Mouse (Mus musculus) liver, embryonic 14.5 days (tissue): ENCODE data around the gene Slc8a3. TPM values are rescaled to one million over a fixed set of nuclear protein-coding genes. Genes with fewer than 3 reads are reported as not detected.
A peak's percentile ranks its signal among the peaks of the same experiment; 100 is the strongest.

Experiments
- ATAC-seq: fragments of 200-750 bp; cut with Nextera tagmentation; 2 replicates; pipeline ENCODE4 v1.8.0; 2017; ENCODE audit warnings: moderate number of reproducible peaks, mild to moderate bottlenecking, moderate library complexity; ENCODE audit not compliant: insufficient read depth
- DNase-seq, 3 experiments: peaks; one replicate each; pipeline ENCODE4 v3.0.0-alpha.2; 2012 to 2013; ENCODE audit warnings: low read depth in 3 of 3, low spot score in 3 of 3
- H3K27ac ChIP-seq: fragments of 300-500 bp; sonication (generic); 2 replicates; pipeline ENCODE4 v1.5.1; 2014; ENCODE audit warnings: moderate library complexity, mild to moderate bottlenecking, control low read depth, inconsistent platforms
- H3K27me3 ChIP-seq: fragments of 300-500 bp; sonication (generic); 2 replicates; pipeline ENCODE4 v1.6.1; 2014; ENCODE audit warnings: mild to moderate bottlenecking, low read length, moderate library complexity; ENCODE audit not compliant: control insufficient read depth, insufficient read depth
- H3K36me3 ChIP-seq: fragments of 300-500 bp; sonication (generic); replicated peaks from 2 replicates; pipeline ENCODE4 v1.6.1; 2014; ENCODE audit warnings: low read depth; ENCODE audit not compliant: control insufficient read depth, insufficient read depth
- H3K4me1 ChIP-seq, 2 experiments: fragments of 200-500 bp in 1 of 2; fragments of 300-500 bp in 1 of 2; sonication (generic) in 1 of 2; replicated peaks; 2 replicates each; pipeline ENCODE4 v1.6.1; 2012 to 2014; ENCODE audit warnings: antibody characterized with exemption in 1 of 2, inconsistent platforms in 1 of 2, low read length in 1 of 2; ENCODE audit not compliant: control insufficient read depth in 2 of 2, insufficient read depth in 2 of 2
- H3K4me2 ChIP-seq: fragments of 300-500 bp; sonication (generic); 2 replicates; pipeline ENCODE4 v1.6.1; 2014; ENCODE audit warnings: low read depth, mild to moderate bottlenecking, control low read depth, moderate library complexity
- H3K4me3 ChIP-seq, 2 experiments: fragments of 200-500 bp in 1 of 2; fragments of 300-500 bp in 1 of 2; sonication (generic) in 1 of 2; 2 replicates each; pipeline ENCODE4 v1.5.1; 2012 to 2014; ENCODE audit warnings: low read depth in 2 of 2, low read length in 2 of 2, mild to moderate bottlenecking in 2 of 2, control low read depth in 1 of 2, inconsistent platforms in 1 of 2, moderate library complexity in 1 of 2; ENCODE audit not compliant: insufficient read depth in 1 of 2
- H3K9ac ChIP-seq: fragments of 300-500 bp; sonication (generic); replicated peaks from 2 replicates; pipeline ENCODE4 v1.6.1; 2014; ENCODE audit warnings: mild to moderate bottlenecking, control low read depth, moderate library complexity
- H3K9me3 ChIP-seq: fragments of 300-500 bp; sonication (generic); 2 replicates; pipeline ENCODE4 v1.6.1; 2016; ENCODE audit warnings: low read length, mixed read lengths; ENCODE audit not compliant: control insufficient read depth
- CTCF ChIP-seq: IDR thresholded peaks from 2 replicates; pipeline ENCODE4 v1.5.1; 2016; ENCODE audit warnings: antibody characterized with exemption, low read depth, control low read depth
- EP300 ChIP-seq: IDR thresholded peaks from 2 replicates; pipeline ENCODE4 v1.6.1; 2016; ENCODE audit warnings: antibody characterized with exemption, low read depth
- WGBS: fragments of 180-500 bp; shearing (Covaris S2); extraction: QIAGEN DNeasy Blood & Tissue Kit; methylation state at CpG from one replicate; pipeline ENCODE4 v1.1.7; 2014; ENCODE audit not compliant: insufficient replicate concordance; 5-methylcytosine and 5-hydroxymethylcytosine counted together
- polyA plus RNA-seq, 2 experiments: library from polyadenylated mRNA; depleted of rRNA in 1 of 2; stranded (reverse) in 1 of 2; unstranded in 1 of 2; fragments of >200 nt; fragmentation: Nextera tagmentation in 1 of 2; extraction: Ambion mirVana in 1 of 2; gene quantifications; 2 replicates each; pipeline versions ENCODE4 v1.2.1 to v1.2.3; 2012 to 2014

Slc8a3 gene
- polyA plus RNA-seq, 2 experiments = 0.02 TPM; not detected in 1

- no peaks in the 10 kb centered on the region for H3K27me3 ChIP-seq
- TF ChIP-seq CTCF (no peak), EP300 (no peak)
- H3K4me2 ChIP-seq = no peak overlapping the region
- H3K4me1 ChIP-seq = peaks cover 0 to 23% of the 10 kb centered on the region in 2 experiments; a peak in 2 of 4 replicates
- DNase-seq = no peak
- H3K27ac ChIP-seq = no peak overlapping the region
- ATAC-seq = no peak
- no peak overlapping the region for H3K4me3 ChIP-seq
- no peaks in the 10 kb centered on the region for H3K36me3 ChIP-seq
- H3K9ac ChIP-seq = no peak overlapping the region
- H3K9me3 ChIP-seq = no peaks in the 10 kb centered on the region
- 61% methylated on average over 4 of the region's 4 CpGs for WGBS
Observed at GRCm38 (mm10) chr12:81186081-81186480, 146.9 kb downstream of the Slc8a3 start.

GRCm38 (mm10) chr12:81184967-81185366, 148.0 kb downstream of the Slc8a3 start:
- ATAC-seq = no peak
- Histone ChIP-seq H3K4me2 (no peak overlapping the region), H3K27ac (no peak overlapping the region), H3K4me1 (peaks cover 0 to 19% of the 10 kb centered on the region in 2 experiments; a peak in 2 of 4 replicates), H3K4me3 (no peak overlapping the region), H3K9me3 (no peaks in the 10 kb centered on the region), H3K9ac (no peak overlapping the region), H3K36me3 (no peaks in the 10 kb centered on the region), H3K27me3 (no peaks in the 10 kb centered on the region)
- WGBS = 68% methylated on average over 2 of the region's 2 CpGs
- no peak for DNase-seq
- TF ChIP-seq CTCF (no peak), EP300 (no peak)

DNA sequence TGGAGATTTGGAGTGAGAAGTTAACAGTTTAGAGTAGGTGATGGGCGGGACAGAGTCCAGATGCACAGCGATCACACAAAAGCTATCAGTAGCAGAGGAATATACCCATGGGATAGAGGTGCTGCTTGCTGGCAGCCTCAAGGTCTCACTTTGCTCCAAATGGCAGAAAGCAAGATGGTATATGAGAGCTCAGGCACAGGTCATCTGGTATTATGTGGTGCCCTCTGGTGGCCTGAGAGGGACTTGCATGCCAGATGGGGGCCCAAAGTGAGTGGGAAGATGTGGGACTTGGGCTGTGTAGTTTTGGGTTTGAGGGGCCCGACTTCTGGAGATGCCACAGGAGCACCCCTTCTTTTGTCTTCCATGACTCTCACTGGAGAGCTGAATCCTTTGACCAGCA, 150.9 kb downstream of the Slc8a3 start:
- no peak overlapping the region for H3K4me2 ChIP-seq
- no peak overlapping the region for H3K4me3 ChIP-seq
- no peaks in the 10 kb centered on the region for H3K27me3 ChIP-seq
- H3K9me3 ChIP-seq = no peaks in the 10 kb centered on the region
- 51% methylated on average over 3 of the region's 3 CpGs for WGBS
- H3K36me3 ChIP-seq = no peaks in the 10 kb centered on the region
- H3K27ac ChIP-seq = no peak overlapping the region
- ATAC-seq (no peak), DNase-seq (no peak)
- H3K9ac ChIP-seq = no peak overlapping the region
- TF ChIP-seq EP300 (no peak), CTCF (peak; percentile 88)
- peaks cover 0 to 1% of the 10 kb centered on the region in 2 experiments; a peak in 1 of 4 replicates for H3K4me1 ChIP-seq

DNA sequence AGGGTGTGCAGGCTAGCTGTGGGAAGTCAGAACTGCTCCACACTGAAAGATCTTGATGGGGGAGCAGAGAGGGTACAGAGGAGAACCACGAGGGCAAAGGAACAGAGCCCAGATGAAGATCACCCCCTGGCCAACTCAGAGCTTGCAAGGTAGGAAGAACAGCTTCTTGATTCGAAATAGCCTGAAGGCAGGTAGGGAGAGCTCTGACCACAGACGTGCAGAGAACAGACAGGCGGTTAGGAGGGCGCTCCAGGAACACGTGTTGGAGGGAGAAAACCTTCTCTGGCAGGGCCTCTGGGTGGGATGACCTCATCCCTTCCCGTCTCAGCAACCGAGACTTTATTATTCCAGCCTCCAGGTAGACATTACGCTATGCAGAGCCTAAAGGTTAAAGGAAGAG, 157.7 kb downstream of the Slc8a3 start:
- DNase-seq (no peak), ATAC-seq (no peak)
- Histone ChIP-seq H3K27me3 (no peaks in the 10 kb centered on the region), H3K4me1 (no peaks in the 10 kb centered on the region), H3K9ac (no peak overlapping the region), H3K4me2 (no peak overlapping the region), H3K36me3 (no peaks in the 10 kb centered on the region), H3K9me3 (no peaks in the 10 kb centered on the region), H3K27ac (no peak overlapping the region), H3K4me3 (no peak overlapping the region)
- TF ChIP-seq EP300 = no peak
- no peak for TF ChIP-seq CTCF
- 45% methylated on average over 9 of the region's 9 CpGs for WGBS

DNA sequence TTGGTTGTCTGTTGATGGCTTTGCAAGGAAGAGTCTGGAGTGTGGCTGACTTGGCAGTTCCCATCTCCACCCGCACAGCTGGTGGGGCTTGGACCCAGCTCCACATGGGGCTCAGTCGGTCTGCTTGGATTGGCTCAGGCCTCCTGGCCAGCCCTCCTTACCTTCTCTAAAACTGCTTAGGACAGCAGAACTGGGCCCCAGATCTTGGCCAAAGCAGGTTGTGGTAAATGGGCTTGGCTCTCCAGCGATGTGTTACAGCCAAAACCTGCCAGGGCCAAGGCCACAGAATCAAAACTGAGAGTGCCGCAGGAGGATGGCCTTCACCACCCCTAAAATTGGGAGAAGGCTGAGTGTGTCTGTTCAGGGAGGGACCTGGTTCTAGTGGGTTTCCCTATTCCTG, 159.1 kb downstream of the Slc8a3 start:
- DNase-seq (no peak), ATAC-seq (no peak)
- Histone ChIP-seq H3K9me3 (no peaks in the 10 kb centered on the region), H3K4me1 (no peaks in the 10 kb centered on the region), H3K27ac (no peak overlapping the region), H3K4me3 (no peak overlapping the region), H3K9ac (no peak overlapping the region), H3K27me3 (no peaks in the 10 kb centered on the region), H3K36me3 (no peaks in the 10 kb centered on the region), H3K4me2 (no peak overlapping the region)
- TF ChIP-seq CTCF (no peak), EP300 (no peak)
- WGBS = 73% methylated on average over 4 of the region's 4 CpGs
